Mouse (Mus musculus): ENCODE measurements around the gene Fgfrl1. TPM values are rescaled to one million over a fixed set of nuclear protein-coding genes. Genes with fewer than 3 reads are reported as not detected.

Gene Fgfrl1
- 30.9 TPM for polyA plus RNA-seq (2012; fragmentation: generic; extraction: Trizol)
- long read RNA-seq, experiment 1, partial matches to known transcripts: 0 of 3 reads
- long read RNA-seq, experiment 1, other reads (novel, unspliced or antisense): 3 of 3 reads
- long read RNA-seq, experiment 2, transcript Fgfrl1-201 (7 exons, 2,329 nt): major isoform, 29 of 57 reads
- long read RNA-seq, experiment 2, partial matches to known transcripts: 2 of 57 reads
- long read RNA-seq, experiment 2, other reads (novel, unspliced or antisense): 26 of 57 reads

DNA sequence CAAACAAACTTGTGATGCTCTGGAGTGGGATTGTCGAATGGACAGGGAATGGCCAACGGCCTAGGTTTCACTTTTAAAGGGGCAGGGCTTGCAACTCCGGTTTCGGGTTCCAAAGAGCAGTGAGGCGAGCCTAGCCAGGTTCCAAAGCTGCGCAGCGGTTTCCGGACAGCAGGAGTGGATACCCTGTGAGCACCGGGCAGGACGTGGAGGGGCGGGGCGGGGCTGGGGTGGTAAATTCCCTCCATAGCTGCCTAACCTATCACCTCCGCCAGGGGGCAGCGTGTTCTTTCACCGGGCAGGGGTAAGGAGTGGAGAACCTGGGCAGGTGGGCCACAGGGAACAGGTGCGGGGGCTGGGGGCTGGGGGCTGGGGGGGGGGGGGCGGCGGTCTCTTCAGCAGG, at the start of gene Fgfrl1:
TSS of gene Fgfrl1 (plus strand) at position 112 of the 400 bp plus-strand sequence.
- Histone ChIP-seq H3K79me2 (ENCODE audit: control insufficient read depth, insufficient read depth) (no peaks in the 10 kb centered on the region), H3K27me3 (ENCODE audit: control insufficient read depth, insufficient read depth, insufficient read length) (no peaks in the 10 kb centered on the region), H3ac (ENCODE audit: control insufficient read depth, insufficient read length, low read depth) (peak within 1 kb of the TSS; percentile 12), H3K4me3 (ENCODE audit: insufficient read depth, poor library complexity, severe bottlenecking) (no peak within 1 kb of the TSS), H3K36me3 (ENCODE audit: control insufficient read depth, insufficient read depth) (no peaks in the 10 kb centered on the region), H3K79me3 (ENCODE audit: low read depth) (no peaks in the 10 kb centered on the region)
- TF ChIP-seq FOSL1 (IDR thresholded peaks at IDR 0.05; ENCODE audit: insufficient read depth, low read length, poor library complexity, severe bottlenecking): no peak
- no peak for TF ChIP-seq MAX (IDR thresholded peaks at IDR 0.05)
- peak; percentile 49 for TF ChIP-seq CTCF (IDR thresholded peaks at IDR 0.05; ENCODE audit: control insufficient read depth, insufficient read depth, insufficient read length)
- TF ChIP-seq MYOD1 (IDR thresholded peaks at IDR 0.05; ENCODE audit: control insufficient read depth, insufficient read length, low read depth): no peak

DNA sequence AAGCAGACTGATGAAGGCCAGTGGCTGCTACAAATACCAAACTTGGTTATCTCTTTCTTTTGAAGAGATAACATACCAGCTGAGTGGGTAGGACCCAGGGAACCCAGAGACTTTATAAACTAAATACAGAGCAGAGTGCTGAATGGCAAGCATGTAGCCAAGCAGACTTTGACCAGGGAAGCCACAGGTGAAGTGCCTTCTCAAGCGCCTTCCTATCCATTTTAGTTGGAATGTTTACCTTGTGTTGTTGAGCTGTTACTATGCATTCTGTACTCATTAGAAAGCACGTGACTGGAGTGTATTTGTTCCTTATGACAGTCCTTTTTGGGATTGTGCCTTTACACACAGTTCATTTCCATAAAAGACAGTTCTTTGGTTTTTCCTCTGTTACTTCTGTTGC, 48.5 kb upstream of the Fgfrl1 start:
- Histone ChIP-seq H3K4me3 (ENCODE audit: insufficient read depth, poor library complexity, severe bottlenecking) (no peak overlapping the region), H3K79me3 (ENCODE audit: low read depth) (no peaks in the 10 kb centered on the region), H3ac (ENCODE audit: control insufficient read depth, insufficient read length, low read depth) (no peak overlapping the region), H3K36me3 (ENCODE audit: control insufficient read depth, insufficient read depth) (peaks cover 6% of the 10 kb centered on the region), H3K27me3 (ENCODE audit: control insufficient read depth, insufficient read depth, insufficient read length) (no peaks in the 10 kb centered on the region), H3K79me2 (ENCODE audit: control insufficient read depth, insufficient read depth) (no peaks in the 10 kb centered on the region)
- TF ChIP-seq CTCF (IDR thresholded peaks at IDR 0.05; ENCODE audit: control insufficient read depth, insufficient read depth, insufficient read length): no peak
- no peak for TF ChIP-seq CEBPB (IDR thresholded peaks at IDR 0.05; ENCODE audit: low read depth)
- no peak for TF ChIP-seq MYOG (IDR thresholded peaks at IDR 0.05; ENCODE audit: control insufficient read depth, extremely low read depth, insufficient read length)
- no peak for TF ChIP-seq MAX (IDR thresholded peaks at IDR 0.05)
- no peak for TF ChIP-seq MYOD1 (IDR thresholded peaks at IDR 0.05; ENCODE audit: control insufficient read depth, insufficient read length, low read depth)
- TF ChIP-seq FOSL1 (IDR thresholded peaks at IDR 0.05; ENCODE audit: insufficient read depth, low read length, poor library complexity, severe bottlenecking): no peak
- no peak for TF ChIP-seq USF1 (IDR thresholded peaks at IDR 0.05; ENCODE audit: low read depth)

GRCm38 (mm10) chr5:108645651-108646342, 46.4 kb upstream of the Fgfrl1 start:
- Histone ChIP-seq H3K36me3 (ENCODE audit: control insufficient read depth, insufficient read depth) (peaks cover 6% of the 10 kb centered on the region), H3K79me3 (ENCODE audit: low read depth) (no peaks in the 10 kb centered on the region), H3ac (ENCODE audit: control insufficient read depth, insufficient read length, low read depth) (no peak overlapping the region), H3K27me3 (ENCODE audit: control insufficient read depth, insufficient read depth, insufficient read length) (no peaks in the 10 kb centered on the region), H3K4me3 (ENCODE audit: insufficient read depth, poor library complexity, severe bottlenecking) (no peak overlapping the region), H3K79me2 (ENCODE audit: control insufficient read depth, insufficient read depth) (no peaks in the 10 kb centered on the region)
- TF ChIP-seq CEBPB (IDR thresholded peaks at IDR 0.05; ENCODE audit: low read depth): no peak
- no peak for TF ChIP-seq FOSL1 (IDR thresholded peaks at IDR 0.05; ENCODE audit: insufficient read depth, low read length, poor library complexity, severe bottlenecking)
- TF ChIP-seq MAX (IDR thresholded peaks at IDR 0.05): no peak
- TF ChIP-seq MYOD1 (IDR thresholded peaks at IDR 0.05; ENCODE audit: control insufficient read depth, insufficient read length, low read depth): no peak
- no peak for TF ChIP-seq USF1 (IDR thresholded peaks at IDR 0.05; ENCODE audit: low read depth)
- no peak for TF ChIP-seq CTCF (IDR thresholded peaks at IDR 0.05; ENCODE audit: control insufficient read depth, insufficient read depth, insufficient read length)
- no peak for TF ChIP-seq MYOG (IDR thresholded peaks at IDR 0.05; ENCODE audit: control insufficient read depth, extremely low read depth, insufficient read length)

DNA sequence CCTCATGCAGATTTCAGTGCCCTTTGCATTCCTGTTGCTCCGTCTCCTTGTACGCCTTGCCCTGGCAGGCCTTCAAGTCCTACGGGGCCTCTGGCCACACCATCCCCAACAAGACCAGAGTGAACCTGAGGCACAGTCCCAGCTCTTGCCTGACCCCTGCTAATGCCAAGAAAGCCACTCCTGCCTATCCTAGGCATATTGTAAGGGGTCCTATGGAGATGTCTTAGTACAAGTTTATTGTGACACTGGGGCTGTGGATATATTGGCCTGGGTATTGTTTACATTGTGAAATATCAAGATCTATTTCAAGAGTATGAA, 45.9 kb upstream of the Fgfrl1 start:
- H3ac ChIP-seq (ENCODE audit: control insufficient read depth, insufficient read length, low read depth): no peak overlapping the region
- H3K27me3 ChIP-seq (ENCODE audit: control insufficient read depth, insufficient read depth, insufficient read length): no peaks in the 10 kb centered on the region
- H3K4me3 ChIP-seq (ENCODE audit: insufficient read depth, poor library complexity, severe bottlenecking): no peak overlapping the region
- H3K79me2 ChIP-seq (ENCODE audit: control insufficient read depth, insufficient read depth): no peaks in the 10 kb centered on the region
- peaks cover 6% of the 10 kb centered on the region for H3K36me3 ChIP-seq (ENCODE audit: control insufficient read depth, insufficient read depth)
- TF ChIP-seq CTCF (IDR thresholded peaks at IDR 0.05; ENCODE audit: control insufficient read depth, insufficient read depth, insufficient read length) (no peak), MYOD1 (IDR thresholded peaks at IDR 0.05; ENCODE audit: control insufficient read depth, insufficient read length, low read depth) (no peak), CEBPB (IDR thresholded peaks at IDR 0.05; ENCODE audit: low read depth) (no peak), FOSL1 (IDR thresholded peaks at IDR 0.05; ENCODE audit: insufficient read depth, low read length, poor library complexity, severe bottlenecking) (no peak), MYOG (IDR thresholded peaks at IDR 0.05; ENCODE audit: control insufficient read depth, extremely low read depth, insufficient read length) (no peak), MAX (IDR thresholded peaks at IDR 0.05) (no peak), USF1 (IDR thresholded peaks at IDR 0.05; ENCODE audit: low read depth) (no peak)
- H3K79me3 ChIP-seq (ENCODE audit: low read depth): no peaks in the 10 kb centered on the region

- TF ChIP-seq MYOG (IDR thresholded peaks at IDR 0.05; ENCODE audit: control insufficient read depth, extremely low read depth, insufficient read length): no peak
- no peak for TF ChIP-seq MAX (IDR thresholded peaks at IDR 0.05)
- no peak for TF ChIP-seq CEBPB (IDR thresholded peaks at IDR 0.05; ENCODE audit: low read depth)
- no peak for TF ChIP-seq MYOD1 (IDR thresholded peaks at IDR 0.05; ENCODE audit: control insufficient read depth, insufficient read length, low read depth)
- Histone ChIP-seq H3K36me3 (ENCODE audit: control insufficient read depth, insufficient read depth) (peaks cover 6% of the 10 kb centered on the region), H3K79me3 (ENCODE audit: low read depth) (no peaks in the 10 kb centered on the region), H3K4me3 (ENCODE audit: insufficient read depth, poor library complexity, severe bottlenecking) (no peak overlapping the region), H3ac (ENCODE audit: control insufficient read depth, insufficient read length, low read depth) (no peak overlapping the region), H3K79me2 (ENCODE audit: control insufficient read depth, insufficient read depth) (no peaks in the 10 kb centered on the region), H3K27me3 (ENCODE audit: control insufficient read depth, insufficient read depth, insufficient read length) (no peaks in the 10 kb centered on the region)
Observed at GRCm38 (mm10) chr5:108647311-108647710, 44.9 kb upstream of the Fgfrl1 start.
